ENCODE assay signal across 20 mouse cellular contexts in genomic region chr19:24502736-24503421, GRCm38 (mm10). TPM values are rescaled to one million over a fixed set of nuclear protein-coding genes. Genes with fewer than 3 reads are reported as not detected.
DNase-seq lines count a peak whose midpoint lies in the region; ATAC-seq and TF ChIP-seq lines count a peak whose summit lies in the region.
"Had no signal": no experiment of that assay in that cellular context is flagged by ENCODE, and none has a peak within 500 bp of the region (broad histone marks: within the 10 kb centered on the region; RNA-seq: fewer than 3 reads in every experiment).

No protein-coding gene starts in this region.

- no peaks in the 10 kb centered on the region for H3K9me3 ChIP-seq in heart, embryonic 10.5 days
- H3K9me3 ChIP-seq in midbrain, embryonic 16.5 days (replicated peaks; ENCODE audit: control insufficient read depth, low read length, poor library complexity, severe bottlenecking) = no peaks in the 10 kb centered on the region
- H3K9me3 ChIP-seq: embryonic facial prominence, embryonic 12.5 days; heart, embryonic 12.5 days; hindbrain, embryonic 10.5 days had no signal

- H3K27me3 ChIP-seq in cerebellum, adult 2 months (ENCODE audit: control insufficient read depth, insufficient read depth, low read length) = no peaks in the 10 kb centered on the region
- no peaks in the 10 kb centered on the region for H3K27me3 ChIP-seq in heart, embryonic 10.5 days (ENCODE audit: insufficient read depth, poor library complexity, severe bottlenecking)
- no peaks in the 10 kb centered on the region for H3K27me3 ChIP-seq in midbrain, embryonic 16.5 days (ENCODE audit: control insufficient read depth, insufficient read depth, low read depth, low read length)
- H3K27me3 ChIP-seq: embryonic facial prominence, embryonic 12.5 days; heart, embryonic 12.5 days had no signal

- H3K4me2 ChIP-seq in midbrain, embryonic 16.5 days (ENCODE audit: low read length) = no peak overlapping the region
- H3K4me2 ChIP-seq: embryonic facial prominence, embryonic 12.5 days; heart, embryonic 12.5 days; hindbrain, embryonic 14.5 days had no signal

- peaks cover 3% of the 10 kb centered on the region; the same call in 1 of the 2 replicates for H3K4me1 ChIP-seq in cerebellum, adult 2 months (ENCODE audit: control insufficient read depth, insufficient read depth, low read length)
- H3K4me1 ChIP-seq in heart, embryonic 10.5 days = peaks cover 20% of the 10 kb centered on the region
- peaks cover 2% of the 10 kb centered on the region for H3K4me1 ChIP-seq in midbrain, embryonic 16.5 days (ENCODE audit: control insufficient read depth, insufficient read depth, low read length)
- H3K4me1 ChIP-seq: embryonic facial prominence, embryonic 12.5 days had no signal

- DNase-seq in cerebellum, adult 2 months = peak in 1 of 2 experiments; percentile 58
- no peak for DNase-seq in cerebellum, postnatal 25 days
- DNase-seq in heart, embryonic 10.5 days (ENCODE audit: low spot score) = peak; percentile 56
- DNase-seq in heart, adult 9 months (ENCODE audit: low spot score in 2 of 2) = no peak
- DNase-seq in thymus, postnatal 14 days = peak; percentile 40
- DNase-seq in lung, postnatal 36 days = no peak
- no peak for DNase-seq in left cerebral cortex, postnatal 10 days (ENCODE audit: extremely low spot score in 1 of 2, low spot score in 2 of 2)
- DNase-seq: adrenal gland, adult 2 months; adrenal gland, postnatal 25 days; cerebellum, adult 11 months; cerebellum, adult 9-11 months; gastrocnemius, adult 2 months; gastrocnemius, postnatal 25 days had no signal

- no peak for TF ChIP-seq CTCF in cerebellum, adult 2 months (IDR thresholded peaks at IDR 0.05; ENCODE audit: borderline replicate concordance, insufficient read depth, low read depth, low read length)

- 46% methylated on average over 10 of the region's 10 CpGs for WGBS in cerebellum, adult 2 months
- 76% methylated on average over 10 of the region's 10 CpGs for WGBS in heart, embryonic 10.5 days
- WGBS in midbrain, embryonic 16.5 days = 83% methylated on average over 10 of the region's 10 CpGs

- TF ChIP-seq POLR2A in cerebellum, adult 2 months (IDR thresholded peaks at IDR 0.05; ENCODE audit: borderline replicate concordance, insufficient read depth, low read length) = no peak

- ATAC-seq in midbrain, embryonic 16.5 days = no peak
- ATAC-seq: forebrain, embryonic 16.5 days; intestine, embryonic 16.5 days had no signal

- intact Hi-C loops in left cerebral cortex, postnatal 10 days (cut with DNase I) = no loop called here

- no peak overlapping the region for H3K4me3 ChIP-seq in cerebellum, adult 2 months (replicated peaks; ENCODE audit: insufficient read depth, low read depth, low read length)
- H3K4me3 ChIP-seq in heart, embryonic 10.5 days = no peak overlapping the region
- H3K4me3 ChIP-seq in midbrain, embryonic 16.5 days (ENCODE audit: low read depth, low read length) = no peak overlapping the region
- H3K4me3 ChIP-seq: embryonic facial prominence, embryonic 12.5 days; gastrocnemius, adult 2 months; heart, embryonic 12.5 days; hindbrain, embryonic 10.5 days had no signal

- no peaks in the 10 kb centered on the region for H3K36me3 ChIP-seq in heart, embryonic 10.5 days
- H3K36me3 ChIP-seq in midbrain, embryonic 16.5 days (ENCODE audit: control insufficient read depth, insufficient read depth, low read length) = no peaks in the 10 kb centered on the region
- H3K36me3 ChIP-seq: embryonic facial prominence, embryonic 12.5 days; heart, embryonic 12.5 days; hindbrain, embryonic 10.5 days had no signal

- H3K27ac ChIP-seq in cerebellum, adult 2 months (ENCODE audit: insufficient read depth, low read length) = peak overlapping the region; percentile 33; the same call in 1 of the 2 replicates
- no peak overlapping the region for H3K27ac ChIP-seq in heart, embryonic 10.5 days
- no peak overlapping the region for H3K27ac ChIP-seq in midbrain, embryonic 16.5 days (ENCODE audit: low read length)
- H3K27ac ChIP-seq: embryonic facial prominence, embryonic 12.5 days; gastrocnemius, adult 2 months; hindbrain, embryonic 10.5 days; hindbrain, embryonic 14.5 days had no signal

- no peak overlapping the region for H3K9ac ChIP-seq in midbrain, embryonic 16.5 days (ENCODE audit: low read depth, low read length)
- H3K9ac ChIP-seq: embryonic facial prominence, embryonic 12.5 days; heart, embryonic 12.5 days; hindbrain, embryonic 14.5 days had no signal

RNA-seq across cellular contexts. Expression of gene Fam122a, which starts 25.7 kb away (rescaled TPM):
- polyA plus RNA-seq in cerebellum, adult 2 months (2012; rRNA removed) = 25.1 and 27.2 TPM in 2 replicates
- polyA plus RNA-seq in heart, embryonic 10.5 days (2016; fragmentation: Nextera tagmentation; extraction: Ambion mirVana) = 44.5 and 50.9 TPM in 2 replicates
- polyA plus RNA-seq in midbrain, embryonic 16.5 days (2015; fragmentation: Nextera tagmentation; extraction: Ambion mirVana) = 52.7 and 52.9 TPM in 2 replicates
- total RNA-seq in left cerebral cortex, postnatal 10 days (2021) = 10 to 100 TPM; 31.0 to 31.5 TPM

RNA-seq across cellular contexts. Expression of gene Pip5k1b, which starts 52.8 kb away (rescaled TPM):
- 36.3 and 41.9 TPM in 2 replicates for polyA plus RNA-seq in cerebellum, adult 2 months (2012; rRNA removed)
- polyA plus RNA-seq in heart, embryonic 10.5 days (2016; fragmentation: Nextera tagmentation; extraction: Ambion mirVana) = 6.3 and 7.7 TPM in 2 replicates
- polyA plus RNA-seq in midbrain, embryonic 16.5 days (2015; fragmentation: Nextera tagmentation; extraction: Ambion mirVana) = 1.0 and 1.6 TPM in 2 replicates
- total RNA-seq in left cerebral cortex, postnatal 10 days (2021) = 1 to 10 TPM; 8.1 to 8.2 TPM

Comparison
In these comparisons a context has a peak if more than half of its experiments do, and no peak if none do; other contexts are left out.
1. DNase-seq: peak in heart, embryonic 10.5 days (single experiment) and thymus, postnatal 14 days (single experiment); none in cerebellum, postnatal 25 days (0 of 2), heart, adult 9 months (0 of 2), lung, postnatal 36 days (single experiment) and left cerebral cortex, postnatal 10 days (0 of 2).